Mouse (Mus musculus) C2C12 (cell line): ENCODE measurements at regions not wholly inside any gene's neighbourhood (a gene's known extent, or its start where the extent isn't known, plus 50 kb on each side); places are given as distances from the start of the nearest gene placed in this dataset.

Experiments used
- H3K27me3 ChIP-seq: one replicate; pipeline ENCODE4 v1.6.1; 2011; ENCODE audit not compliant: control insufficient read depth, insufficient read depth, insufficient read length
- H3K36me3 ChIP-seq: one replicate; pipeline ENCODE4 v1.6.1; 2011; ENCODE audit not compliant: control insufficient read depth, insufficient read depth
- H3K4me3 ChIP-seq: one replicate; pipeline ENCODE4 v1.5.1; 2011; ENCODE audit warnings: mild to moderate bottlenecking, control low read depth; ENCODE audit not compliant: poor library complexity, insufficient read depth, severe bottlenecking
- H3K79me2 ChIP-seq: one replicate; pipeline ENCODE4 v1.6.1; 2011; ENCODE audit not compliant: control insufficient read depth, insufficient read depth
- H3K79me3 ChIP-seq: one replicate; pipeline ENCODE4 v1.6.1; 2011; ENCODE audit warnings: low read depth, control low read depth
- H3ac ChIP-seq: one replicate; pipeline ENCODE3; 2011; ENCODE audit warnings: low read depth; ENCODE audit not compliant: control insufficient read depth, insufficient read length
- CEBPB ChIP-seq: IDR thresholded peaks from one replicate; pipeline ENCODE4 v1.6.1; 2011; ENCODE audit warnings: low read depth, mild to moderate bottlenecking, control low read depth, moderate library complexity
- CTCF ChIP-seq: IDR thresholded peaks from one replicate; pipeline ENCODE4 v1.5.1; 2011; ENCODE audit not compliant: control insufficient read depth, insufficient read depth, insufficient read length
- FOSL1 ChIP-seq: IDR thresholded peaks from one replicate; pipeline ENCODE4 v1.8.0; 2011; ENCODE audit warnings: mild to moderate bottlenecking, low read length; ENCODE audit not compliant: poor library complexity, insufficient read depth, severe bottlenecking
- MAX ChIP-seq: IDR thresholded peaks from one replicate; pipeline ENCODE4 v1.6.1; 2011; ENCODE audit warnings: mild to moderate bottlenecking, control low read depth
- MYOD1 ChIP-seq: IDR thresholded peaks from one replicate; pipeline ENCODE4 v1.6.1; 2011; ENCODE audit warnings: low read depth; ENCODE audit not compliant: control insufficient read depth, insufficient read length
- MYOG ChIP-seq: IDR thresholded peaks from one replicate; pipeline ENCODE4 v1.6.1; 2011; ENCODE audit not compliant: control insufficient read depth, insufficient read length; ENCODE audit errors: extremely low read depth
- USF1 ChIP-seq: IDR thresholded peaks from one replicate; pipeline ENCODE4 v1.6.1; 2011; ENCODE audit warnings: low read depth, mild to moderate bottlenecking, control low read depth, moderate library complexity

- no peaks in the 10 kb centered on the region for H3K36me3 ChIP-seq
- H3K27me3 ChIP-seq = no peaks in the 10 kb centered on the region
- H3K4me3 ChIP-seq = no peak overlapping the region
- TF ChIP-seq FOSL1 (no peak), MAX (no peak), MYOG (no peak)
- no peaks in the 10 kb centered on the region for H3K79me2 ChIP-seq
- no peaks in the 10 kb centered on the region for H3K79me3 ChIP-seq
- no peak overlapping the region for H3ac ChIP-seq
Observed at GRCm38 (mm10) chr9:61258100-61258499, 114.1 kb upstream of the Tle3 start.

GRCm38 (mm10) chr9:61259421-61260174 lies 112.6 kb upstream of the Tle3 start:
- TF ChIP-seq FOSL1 = no peak
- TF ChIP-seq USF1 = peak; percentile 84
- TF ChIP-seq MYOD1 = peak; percentile 42
- no peak for TF ChIP-seq MAX
- TF ChIP-seq MYOG = no peak
- no peak for TF ChIP-seq CEBPB
- no peak overlapping the region for H3K4me3 ChIP-seq
- H3K79me3 ChIP-seq = no peaks in the 10 kb centered on the region
- no peak overlapping the region for H3ac ChIP-seq
- H3K27me3 ChIP-seq = no peaks in the 10 kb centered on the region
- H3K36me3 ChIP-seq = no peaks in the 10 kb centered on the region
- H3K79me2 ChIP-seq = no peaks in the 10 kb centered on the region

DNA sequence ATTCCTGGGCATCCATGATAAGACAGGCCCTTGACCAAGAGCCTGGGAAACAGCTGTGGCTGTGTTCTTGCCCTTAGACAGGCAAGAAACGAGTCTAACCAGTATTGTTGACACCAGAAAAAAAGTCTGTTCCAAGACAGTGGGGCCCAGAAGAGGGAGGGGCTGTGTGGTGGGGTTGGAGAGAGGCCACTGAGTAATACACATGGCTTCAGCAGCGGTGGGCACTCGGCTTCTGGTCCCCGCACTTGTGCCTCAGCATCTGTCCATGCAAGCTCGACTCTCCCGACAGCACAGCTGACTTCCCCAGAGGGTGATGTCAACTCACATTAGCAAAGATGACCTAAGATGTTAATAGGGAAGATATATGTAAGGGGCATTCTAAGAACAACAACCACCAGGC lies 110.9 kb upstream of the Tle3 start:
- H3K36me3 ChIP-seq = no peaks in the 10 kb centered on the region
- no peak overlapping the region for H3K4me3 ChIP-seq
- H3K27me3 ChIP-seq = no peaks in the 10 kb centered on the region
- TF ChIP-seq CTCF (no peak), USF1 (no peak), CEBPB (no peak), MYOG (no peak), MYOD1 (no peak), MAX (no peak), FOSL1 (no peak)
- no peak overlapping the region for H3ac ChIP-seq
- H3K79me3 ChIP-seq = no peaks in the 10 kb centered on the region
- H3K79me2 ChIP-seq = no peaks in the 10 kb centered on the region

DNA sequence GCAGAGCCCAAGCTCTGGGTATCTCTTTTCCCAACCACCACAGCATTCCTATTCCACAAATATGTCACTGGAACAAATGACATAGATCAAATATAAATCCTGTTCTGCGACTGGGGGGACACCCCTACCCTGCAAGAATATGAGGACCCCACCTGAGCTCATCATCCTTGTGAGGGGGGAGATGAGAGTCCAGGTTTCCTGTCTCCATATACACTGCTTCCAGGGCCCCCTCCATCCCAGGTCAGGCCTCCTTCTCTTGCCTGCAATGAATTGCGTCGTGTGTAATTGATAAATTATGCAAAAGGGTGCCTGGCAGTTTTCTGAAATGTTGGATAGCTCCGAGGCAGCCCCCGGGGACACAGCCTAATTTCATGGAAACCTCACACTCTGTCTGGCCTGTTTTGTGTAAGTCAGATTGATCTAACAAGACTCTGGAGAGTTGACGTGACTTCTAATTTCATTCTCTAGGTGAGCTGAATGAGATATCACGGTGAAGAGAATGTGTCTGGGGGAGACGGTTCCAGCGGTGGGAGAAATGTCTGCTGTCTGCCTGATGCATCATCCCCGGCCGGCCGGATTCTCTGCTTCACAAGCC lies 110.3 kb upstream of the Tle3 start:
- H3ac ChIP-seq = no peak overlapping the region
- H3K36me3 ChIP-seq = no peaks in the 10 kb centered on the region
- H3K79me2 ChIP-seq = no peaks in the 10 kb centered on the region
- H3K27me3 ChIP-seq = no peaks in the 10 kb centered on the region
- no peak for TF ChIP-seq MAX
- no peak for TF ChIP-seq FOSL1
- TF ChIP-seq CEBPB = no peak
- no peak for TF ChIP-seq CTCF
- TF ChIP-seq MYOD1 = no peak
- TF ChIP-seq MYOG = no peak
- no peak for TF ChIP-seq USF1
- no peak overlapping the region for H3K4me3 ChIP-seq
- H3K79me3 ChIP-seq = no peaks in the 10 kb centered on the region

- TF ChIP-seq USF1 (no peak), MYOG (no peak), MYOD1 (no peak), MAX (no peak), CEBPB (no peak)
- Histone ChIP-seq H3K4me3 (no peak overlapping the region), H3ac (no peak overlapping the region), H3K27me3 (no peaks in the 10 kb centered on the region), H3K36me3 (no peaks in the 10 kb centered on the region), H3K79me3 (no peaks in the 10 kb centered on the region), H3K79me2 (no peaks in the 10 kb centered on the region)
Observed at GRCm38 (mm10) chr9:61263335-61263734, 108.8 kb upstream of the Tle3 start.

DNA sequence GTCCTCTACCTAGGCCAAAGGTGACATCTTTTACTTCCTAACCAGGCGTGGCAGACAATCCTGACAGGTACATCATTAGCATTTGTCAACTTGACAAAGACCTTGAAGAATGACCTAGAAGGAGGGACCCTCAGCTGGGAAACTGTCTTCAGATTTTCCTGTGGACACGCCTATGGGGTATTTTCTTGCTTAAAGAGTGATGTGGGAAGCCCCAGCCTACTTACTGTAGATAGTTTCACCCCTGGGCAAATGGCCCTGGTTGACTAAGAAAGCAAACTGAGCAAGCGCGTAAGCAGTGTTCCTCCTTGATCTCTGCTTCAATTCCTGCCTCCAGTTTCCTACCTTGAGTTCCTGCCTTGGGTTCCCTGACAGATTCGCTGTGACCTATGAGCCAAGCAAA lies 106.7 kb upstream of the Tle3 start:
- Histone ChIP-seq H3K4me3 (no peak overlapping the region), H3ac (no peak overlapping the region), H3K79me3 (no peaks in the 10 kb centered on the region), H3K79me2 (no peaks in the 10 kb centered on the region), H3K27me3 (no peaks in the 10 kb centered on the region), H3K36me3 (no peaks in the 10 kb centered on the region)
- TF ChIP-seq FOSL1 (no peak), CTCF (no peak), USF1 (no peak), MYOD1 (no peak), MYOG (no peak), CEBPB (no peak), MAX (no peak)
